8 mouse cellular contexts compared by ENCODE assay signal in genomic region chr9:48678426-48679358, GRCm38 (mm10).
DNase-seq lines count a peak whose midpoint lies in the region; ATAC-seq lines count a peak whose summit lies in the region.

No protein-coding gene starts in this region.

- peak; percentile 27; the same call in 1 of the 2 replicates for ATAC-seq in frontal cortex, adult (ENCODE audit: low TSS enrichment)
- ATAC-seq in heart, embryonic 12.5 days (ENCODE audit: insufficient number of reproducible peaks, low FRiP score), result no peak
- ATAC-seq in neural tube, embryonic 12.5 days (ENCODE audit: low FRiP score, low read depth), result peak; percentile 81

- H3K27ac ChIP-seq in heart, embryonic 12.5 days (ENCODE audit: poor library complexity, severe bottlenecking), result no peak overlapping the region
- peak overlapping the region; percentile 42; the same call in 1 of the 2 replicates for H3K27ac ChIP-seq in neural tube, embryonic 12.5 days

- DNase-seq in frontal cortex, postnatal 25 days (ENCODE audit: low spot score in 2 of 2), result no peak
- DNase-seq in cerebellum, adult 9-11 months, result peak; percentile 74
- DNase-seq in left cerebral cortex, postnatal 14 days (ENCODE audit: low spot score in 2 of 2), result peak; percentile 25 to 29
- DNase-seq in natural killer cell, adult 2 months (ENCODE audit: low spot score in 2 of 2), result no peak
- DNase-seq in thymus, postnatal 0 days (ENCODE audit: low spot score), result no peak

- no peaks in the 10 kb centered on the region for H3K9me3 ChIP-seq in heart, embryonic 12.5 days (replicated peaks)
- no peaks in the 10 kb centered on the region for H3K9me3 ChIP-seq in neural tube, embryonic 12.5 days

- no peak overlapping the region for H3K9ac ChIP-seq in heart, embryonic 12.5 days
- no peak overlapping the region for H3K9ac ChIP-seq in neural tube, embryonic 12.5 days

- H3K36me3 ChIP-seq in heart, embryonic 12.5 days, result no peaks in the 10 kb centered on the region
- no peaks in the 10 kb centered on the region for H3K36me3 ChIP-seq in neural tube, embryonic 12.5 days

- H3K27me3 ChIP-seq in heart, embryonic 12.5 days (replicated peaks), result 0 out of 2 replicates have a peak, but pooled peaks cover 7% of the 10 kb centered on the region
- H3K27me3 ChIP-seq in neural tube, embryonic 12.5 days (replicated peaks), result 0 out of 2 replicates have a peak, but pooled peaks cover 6% of the 10 kb centered on the region

- intact Hi-C loops in left cerebral cortex, postnatal 14 days (cut with DNase I), result no loop called here

- H3K4me2 ChIP-seq in heart, embryonic 12.5 days, result peak overlapping the region; percentile 29; the same call in 1 of the 2 replicates
- peak overlapping the region; percentile 42 for H3K4me2 ChIP-seq in neural tube, embryonic 12.5 days (replicated peaks)

- H3K4me3 ChIP-seq in heart, embryonic 12.5 days, result no peak overlapping the region
- H3K4me3 ChIP-seq in neural tube, embryonic 12.5 days, result no peak overlapping the region

- WGBS in heart, embryonic 12.5 days, result 38% methylated on average over 19 of the region's 19 CpGs
- WGBS in neural tube, embryonic 12.5 days, result 14% methylated on average over 19 of the region's 19 CpGs

- peaks cover 24% of the 10 kb centered on the region for H3K4me1 ChIP-seq in heart, embryonic 12.5 days (replicated peaks)
- peaks cover 50% of the 10 kb centered on the region for H3K4me1 ChIP-seq in neural tube, embryonic 12.5 days

Comparison
In these comparisons a context has a peak if more than half of its experiments do, and no peak if none do; other contexts are left out.
1. DNase-seq: peak in cerebellum, adult 9-11 months (single experiment) and left cerebral cortex, postnatal 14 days (2 of 2); none in frontal cortex, postnatal 25 days (0 of 2), natural killer cell, adult 2 months (0 of 2) and thymus, postnatal 0 days (single experiment).